Mouse (Mus musculus): ENCODE results near the gene Slk.
A peak's percentile ranks its signal among the peaks of the same experiment; 100 is the strongest.

Gene Slk

DNA sequence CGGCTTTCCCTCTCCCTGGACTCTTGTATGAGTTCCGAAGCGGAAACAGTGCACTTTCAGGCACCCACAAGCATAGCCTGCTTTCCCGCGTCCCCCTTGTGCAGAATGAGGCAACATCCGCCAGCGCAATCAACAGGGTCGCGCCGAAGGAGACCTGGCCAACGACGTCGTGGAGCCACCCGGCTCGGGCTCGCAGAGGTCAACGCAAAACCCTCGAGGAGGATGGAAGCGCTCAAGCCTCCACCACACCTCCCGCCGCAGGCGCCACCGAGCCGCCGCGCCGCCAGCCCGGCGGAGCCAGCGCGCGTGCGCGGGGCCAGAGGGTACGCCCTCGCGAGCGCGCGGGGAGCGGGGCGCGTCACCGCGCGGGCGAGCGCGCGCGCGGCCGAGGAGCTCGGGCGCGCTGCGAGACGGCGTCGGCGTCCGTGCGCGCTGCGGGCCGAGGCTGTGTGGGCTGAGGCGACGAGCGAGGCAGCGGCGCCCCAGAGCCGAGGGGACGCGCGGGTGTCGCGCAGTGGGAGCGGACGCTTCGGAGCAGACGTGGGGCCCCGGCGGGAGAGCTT is at the start of gene Slk:
TSS of gene Slk (plus strand) at position 454 of the 563 bp plus-strand sequence.
- DNase-seq (ENCODE audit: low read depth): peak; percentile 54

DNA sequence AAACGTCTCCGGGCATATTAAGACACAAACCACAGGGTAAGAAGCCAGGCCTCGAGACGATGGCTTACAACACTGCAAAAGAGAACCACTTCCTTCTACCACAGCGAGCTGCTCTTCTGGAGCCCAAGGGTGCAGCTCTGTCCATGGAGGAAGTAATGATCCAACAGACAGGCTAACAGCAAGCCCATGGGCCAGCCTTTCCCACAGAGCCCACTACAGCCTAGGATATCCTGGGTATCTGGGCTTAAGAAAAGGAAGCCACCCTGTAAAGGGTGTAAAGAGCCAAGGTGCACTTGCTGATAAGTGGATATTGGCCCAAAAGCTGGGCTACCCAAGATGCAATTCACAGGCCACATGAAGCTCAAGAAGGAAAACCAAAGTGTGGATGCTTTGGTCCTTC is 48.2 kb upstream of the Slk start:
- no peak for DNase-seq (ENCODE audit: low read depth)

DNA sequence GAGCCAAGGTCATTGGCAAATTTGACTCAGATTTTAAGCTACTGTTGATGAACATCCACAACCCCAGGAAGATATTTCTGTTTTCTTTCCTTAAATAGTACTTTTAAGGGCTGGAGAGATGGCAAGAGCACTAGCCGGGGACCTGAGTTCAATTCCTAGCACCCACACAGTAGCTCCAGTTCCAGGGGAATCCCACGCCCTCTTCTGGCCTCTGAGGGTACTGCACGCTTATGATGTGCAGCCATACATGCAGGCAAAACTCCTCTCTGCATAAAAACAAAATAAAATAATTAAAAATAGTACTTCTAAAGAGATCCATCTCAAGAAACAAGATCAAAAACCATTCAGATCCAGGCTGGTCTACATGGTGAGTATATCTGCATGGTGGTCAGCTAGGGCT is 47.0 kb upstream of the Slk start:
- no peak for DNase-seq (ENCODE audit: low read depth)

DNA sequence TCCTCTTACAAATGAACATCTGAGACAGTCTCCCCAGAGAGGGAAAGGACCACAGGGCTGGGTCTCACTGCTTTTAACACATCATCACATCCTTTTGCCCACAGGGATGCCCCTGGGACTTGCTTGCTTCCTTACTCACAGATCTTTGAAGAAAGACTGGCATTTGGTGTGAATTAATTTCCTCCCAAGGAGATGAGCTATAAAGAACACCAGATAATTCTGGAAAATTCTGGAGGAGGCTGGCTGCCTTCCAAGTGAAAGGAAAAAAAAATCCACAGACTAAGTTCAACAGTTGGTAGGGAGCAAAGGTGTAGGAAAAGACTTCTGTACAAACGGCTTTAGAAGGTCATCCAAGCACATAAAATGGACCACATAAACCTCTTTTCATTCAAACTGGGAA is 45.3 kb upstream of the Slk start:
- DNase-seq (ENCODE audit: low read depth): no peak

DNA sequence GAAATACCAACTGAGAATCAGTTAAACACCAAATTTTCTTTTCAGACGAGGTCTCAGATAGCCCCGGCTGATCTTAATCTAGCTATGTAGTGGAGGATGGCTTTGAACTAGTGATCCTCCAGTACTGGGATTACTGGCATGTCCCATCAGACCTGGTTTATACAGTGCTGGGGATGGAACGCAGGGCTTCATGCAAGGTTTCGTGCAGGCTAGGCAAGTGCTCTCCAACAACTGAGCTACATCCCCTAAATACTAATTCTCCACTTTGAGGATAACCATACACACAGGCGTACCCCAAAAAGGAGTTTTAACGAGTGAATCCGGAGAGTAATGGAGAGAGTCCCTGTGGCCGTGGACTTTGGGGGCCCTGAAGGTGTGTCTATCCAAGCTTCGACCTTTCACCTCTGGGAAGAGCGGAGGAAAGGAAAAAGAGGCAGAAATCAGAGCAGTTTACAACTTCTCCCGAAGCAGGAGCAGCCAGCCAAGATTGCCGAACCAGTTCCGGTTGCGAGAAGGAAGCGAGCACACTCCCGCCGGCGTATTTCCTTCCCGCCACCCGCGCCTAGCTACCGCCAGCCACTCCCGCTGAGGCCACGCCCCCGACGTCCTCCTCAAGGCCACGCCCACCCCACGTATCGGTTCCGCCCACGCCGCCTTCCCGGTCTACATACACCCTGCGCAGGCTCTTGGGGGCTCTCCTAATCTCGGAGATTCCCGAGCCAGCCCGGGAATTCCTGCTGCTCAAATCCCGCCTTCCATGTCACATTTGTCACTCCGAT is 42.8 kb upstream of the Slk start:
- peak; percentile 91 for DNase-seq (ENCODE audit: low read depth)

DNA sequence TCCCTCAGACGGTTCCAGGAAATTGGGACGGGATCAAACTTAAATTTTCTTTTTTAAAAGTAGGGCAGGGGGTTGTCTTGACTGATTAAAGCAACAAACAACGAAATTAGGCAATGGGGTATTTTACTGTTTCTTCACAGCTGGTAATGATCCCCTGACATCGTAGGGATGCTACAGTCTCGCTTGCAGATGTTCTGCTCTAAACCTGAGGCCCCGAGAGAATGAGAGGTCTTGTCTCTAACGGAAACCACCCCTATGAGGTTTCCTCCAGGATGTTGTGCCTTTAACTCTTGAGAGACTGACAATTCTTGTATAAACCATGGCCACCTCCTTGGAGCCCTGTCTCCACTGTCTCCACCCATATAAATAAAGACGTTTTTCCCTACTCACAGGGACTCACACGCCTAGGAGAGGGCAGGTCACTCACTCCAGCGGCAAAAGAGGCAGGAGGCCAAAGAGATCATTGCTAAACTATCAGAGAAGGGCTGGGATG is 42.1 kb upstream of the Slk start, which contains the start of gene Stn1:
TSS of gene Stn1 (minus strand) at position 208 of the 493 bp plus-strand sequence.
- no peak for DNase-seq (ENCODE audit: low read depth)

DNA sequence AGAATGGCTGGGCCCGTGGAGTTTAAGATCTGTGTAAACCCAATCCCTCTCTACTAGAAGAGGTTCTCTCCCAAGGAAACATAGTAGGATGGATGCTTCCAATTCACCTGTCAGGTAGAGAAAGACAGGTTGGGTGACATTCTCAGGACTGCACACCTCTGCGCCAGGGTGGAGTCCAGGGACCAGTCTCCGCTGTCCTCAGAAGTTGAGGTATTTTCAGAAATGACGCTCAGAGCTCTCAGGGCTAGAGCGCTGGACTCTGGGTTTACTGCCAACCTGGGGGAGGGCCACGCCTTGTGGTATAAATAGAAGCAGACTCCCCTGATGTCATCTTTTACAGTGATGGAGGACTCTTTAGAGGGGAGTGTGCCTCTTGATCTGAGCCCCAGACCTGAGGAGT is 41.6 kb upstream of the Slk start:
- DNase-seq (ENCODE audit: low read depth): no peak

DNA sequence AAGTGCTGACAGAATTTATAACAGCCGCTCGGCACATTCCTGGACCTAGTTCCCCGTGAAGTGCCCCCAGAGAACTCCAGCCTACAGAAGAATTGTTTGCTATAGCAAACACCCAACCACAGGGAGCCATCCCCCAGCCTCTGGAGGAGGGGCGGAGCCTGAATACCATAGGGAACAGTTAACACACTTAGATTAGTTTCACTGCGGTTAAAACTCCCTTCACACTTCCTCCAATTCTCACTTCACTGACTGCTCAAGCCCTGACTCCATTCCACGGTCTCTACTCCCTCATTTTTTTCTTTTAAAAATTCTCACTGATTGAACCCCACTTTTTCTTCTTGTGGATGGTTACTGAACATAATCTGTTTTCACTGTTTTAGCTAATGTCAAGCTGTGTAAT is 40.7 kb upstream of the Slk start:
- DNase-seq (ENCODE audit: low read depth): no peak

DNA sequence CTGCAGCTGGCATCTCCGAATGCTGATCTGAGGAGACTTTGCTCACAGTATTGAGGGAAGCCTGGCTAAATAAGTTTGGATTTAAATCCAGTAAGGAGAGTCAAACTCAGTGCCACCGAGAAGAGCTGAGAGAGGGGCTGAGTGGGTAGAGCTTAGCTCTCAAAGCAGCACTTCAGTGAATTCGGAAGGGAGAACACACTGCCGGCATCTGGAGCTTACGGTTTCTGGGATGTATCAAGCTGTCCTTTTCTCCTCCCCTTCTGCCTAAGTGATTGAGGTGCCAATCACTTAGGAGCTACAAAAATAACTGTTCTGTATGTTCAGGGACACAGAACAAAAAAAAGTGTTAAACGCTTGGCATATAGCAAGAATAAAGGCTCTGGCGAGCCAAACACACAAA is 37.0 kb upstream of the Slk start:
- DNase-seq (ENCODE audit: low read depth): no peak

DNA sequence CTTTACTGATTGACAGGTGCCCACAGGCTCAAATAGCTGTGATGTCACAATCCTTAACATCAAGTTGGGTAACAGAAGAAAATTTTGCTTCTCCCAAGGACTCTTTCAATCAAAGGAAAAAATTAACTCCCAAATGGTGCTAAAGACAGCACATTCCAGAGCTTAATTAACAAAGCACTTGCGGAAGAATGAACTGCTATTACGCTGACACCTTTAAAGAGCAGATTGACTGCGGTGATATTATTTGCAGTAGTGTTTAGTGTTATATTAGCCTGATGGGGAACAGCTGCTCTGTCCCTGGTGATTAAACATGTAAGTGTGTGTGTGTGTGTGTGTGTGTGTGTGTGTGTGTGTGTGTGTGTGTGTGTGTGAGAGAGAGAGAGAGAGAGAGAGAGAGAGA is 34.4 kb upstream of the Slk start:
- no peak for DNase-seq (ENCODE audit: low read depth)

DNA sequence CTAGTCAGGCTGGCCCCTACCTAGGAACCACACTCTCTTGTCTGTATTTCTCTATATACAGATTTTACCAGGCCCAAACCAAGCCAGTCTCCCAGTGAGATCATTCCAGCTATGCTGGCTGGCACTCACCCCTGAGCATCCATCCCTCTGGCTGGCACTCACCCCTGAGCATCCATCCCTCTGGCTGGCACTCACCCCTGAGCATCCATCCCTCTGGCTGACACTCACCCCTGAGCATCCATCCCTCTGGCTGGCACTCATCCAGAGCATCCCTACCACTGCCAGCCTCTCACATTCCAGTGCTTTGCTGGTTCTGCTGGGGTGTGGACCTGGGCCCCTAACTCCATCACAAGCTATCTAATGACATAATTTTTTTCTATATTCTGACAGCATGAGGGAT is 34.0 kb upstream of the Slk start:
- DNase-seq (ENCODE audit: low read depth): no peak

DNA sequence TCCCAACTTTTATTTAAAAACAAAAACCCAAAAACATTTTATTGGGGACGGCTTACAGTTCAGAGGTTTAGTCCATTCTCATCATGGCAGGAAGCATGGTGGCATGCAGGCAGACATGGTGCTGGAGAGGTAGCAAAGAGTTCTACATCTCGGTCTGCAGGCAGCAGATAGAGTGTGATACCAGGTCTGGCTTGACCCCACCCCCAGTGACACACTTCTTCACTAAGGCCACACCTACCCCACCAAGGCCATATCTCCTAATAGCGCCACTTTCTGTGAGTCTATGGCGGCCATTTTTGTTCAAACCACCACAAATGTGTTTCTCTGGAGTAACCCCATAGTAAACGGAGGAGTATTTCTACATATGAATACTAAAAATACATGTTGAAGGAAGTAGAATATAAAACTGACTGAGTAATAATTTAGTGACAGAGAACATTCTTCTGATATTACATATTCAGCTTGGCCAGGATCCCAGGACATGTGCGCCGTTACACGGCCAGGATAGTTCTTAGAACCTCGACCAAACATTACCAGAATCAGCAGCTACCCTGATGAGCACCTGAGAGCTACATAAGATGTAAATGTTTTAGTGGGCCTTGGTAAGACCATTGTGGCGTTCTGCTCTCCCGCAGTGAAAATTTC is 30.9 kb upstream of the Slk start:
- DNase-seq (ENCODE audit: low read depth): no peak

DNA sequence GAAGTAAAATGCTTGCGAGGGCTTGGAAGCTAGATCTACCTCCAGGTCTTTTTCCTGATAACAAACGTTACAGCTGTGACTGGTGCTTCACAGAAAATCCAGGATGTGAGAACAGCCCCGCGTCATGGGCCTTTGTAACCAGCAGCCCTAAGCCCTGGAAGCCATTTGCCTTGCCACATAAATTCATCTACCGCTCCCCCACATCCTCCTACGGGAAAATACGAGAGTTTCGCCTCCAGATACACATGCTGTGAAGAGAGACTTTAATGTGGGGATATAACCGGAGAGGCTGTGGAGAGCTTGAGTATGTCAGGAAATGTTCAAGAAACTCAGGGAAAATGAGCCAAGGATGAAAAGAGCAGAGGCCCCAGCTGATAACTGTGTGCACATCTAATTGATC is 30.3 kb upstream of the Slk start:
- DNase-seq (ENCODE audit: low read depth): no peak

DNA sequence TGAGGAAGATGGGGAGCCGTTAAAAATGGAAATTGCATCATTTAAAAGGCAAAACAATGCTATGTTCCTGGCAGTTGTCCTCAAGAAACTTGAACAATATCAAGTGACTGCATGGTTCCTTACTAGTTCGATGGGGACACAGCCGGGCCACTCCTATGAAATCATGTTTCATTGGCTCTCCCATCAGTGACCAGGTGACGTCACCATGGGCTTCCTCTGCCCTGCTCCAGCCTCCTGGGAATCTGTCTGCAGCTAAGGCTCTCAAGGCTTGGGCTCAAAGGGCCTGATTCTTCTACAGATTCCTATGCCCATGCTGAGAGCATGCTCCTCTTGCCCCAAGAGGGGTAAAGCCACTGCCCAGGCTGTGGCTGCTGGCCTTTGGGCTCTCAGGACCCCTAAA is 29.9 kb upstream of the Slk start:
- DNase-seq (ENCODE audit: low read depth): no peak

DNA sequence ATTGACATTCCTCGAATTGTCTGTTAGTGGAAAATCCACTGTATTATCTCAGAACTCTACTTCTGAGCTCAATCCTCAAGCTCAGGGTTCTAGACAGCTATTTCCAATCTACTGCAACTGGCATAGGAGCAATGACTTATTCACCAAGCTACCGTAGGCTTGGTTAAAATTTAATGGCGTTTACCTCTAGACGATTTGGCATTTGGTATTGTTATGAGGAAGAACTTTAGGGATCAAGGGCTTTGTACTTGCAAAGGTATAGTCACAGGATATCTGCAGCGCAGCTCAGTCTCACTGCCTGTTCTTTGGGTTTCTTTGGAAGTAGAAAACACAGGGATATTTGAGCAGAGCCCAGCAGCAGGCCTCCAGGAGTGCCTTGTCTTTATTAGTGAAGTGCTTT is 20.3 kb upstream of the Slk start:
- no peak for DNase-seq (ENCODE audit: low read depth)

DNA sequence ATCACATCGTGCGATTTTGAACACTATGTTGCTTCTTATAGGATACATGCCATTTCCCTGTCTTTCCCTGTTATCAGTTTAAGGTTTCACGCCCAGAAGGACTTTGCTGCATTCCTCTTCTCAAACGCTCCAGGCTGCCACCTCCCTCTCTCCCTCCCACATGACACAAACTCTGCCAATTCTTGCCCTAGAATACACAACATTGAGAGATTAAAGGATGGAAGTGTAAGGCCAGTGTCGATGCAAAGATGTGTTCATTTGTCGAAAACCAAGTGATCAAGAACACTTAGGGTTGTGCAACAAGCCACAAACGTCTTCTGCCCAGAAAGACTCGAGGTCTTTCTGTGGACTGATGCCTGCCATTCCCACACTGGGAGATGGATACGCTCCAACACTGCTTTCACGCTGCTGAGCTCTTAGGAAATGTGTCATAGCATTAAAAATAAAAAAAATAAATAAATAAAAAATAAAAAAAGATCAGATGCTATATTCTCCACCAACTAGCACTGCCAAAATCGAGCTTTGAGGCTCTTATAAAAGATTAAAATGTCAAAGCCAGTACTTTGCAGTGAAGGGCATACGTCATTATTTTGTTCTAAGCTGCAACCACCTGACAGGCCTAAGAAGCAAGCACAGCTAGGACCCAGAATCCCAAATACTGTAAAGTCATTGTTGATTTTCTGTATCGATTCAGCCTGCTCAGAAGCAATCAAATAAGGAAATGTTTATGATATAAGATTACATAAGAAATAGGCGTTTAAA is 19.5 kb upstream of the Slk start:
- no peak for DNase-seq (ENCODE audit: low read depth)

DNA sequence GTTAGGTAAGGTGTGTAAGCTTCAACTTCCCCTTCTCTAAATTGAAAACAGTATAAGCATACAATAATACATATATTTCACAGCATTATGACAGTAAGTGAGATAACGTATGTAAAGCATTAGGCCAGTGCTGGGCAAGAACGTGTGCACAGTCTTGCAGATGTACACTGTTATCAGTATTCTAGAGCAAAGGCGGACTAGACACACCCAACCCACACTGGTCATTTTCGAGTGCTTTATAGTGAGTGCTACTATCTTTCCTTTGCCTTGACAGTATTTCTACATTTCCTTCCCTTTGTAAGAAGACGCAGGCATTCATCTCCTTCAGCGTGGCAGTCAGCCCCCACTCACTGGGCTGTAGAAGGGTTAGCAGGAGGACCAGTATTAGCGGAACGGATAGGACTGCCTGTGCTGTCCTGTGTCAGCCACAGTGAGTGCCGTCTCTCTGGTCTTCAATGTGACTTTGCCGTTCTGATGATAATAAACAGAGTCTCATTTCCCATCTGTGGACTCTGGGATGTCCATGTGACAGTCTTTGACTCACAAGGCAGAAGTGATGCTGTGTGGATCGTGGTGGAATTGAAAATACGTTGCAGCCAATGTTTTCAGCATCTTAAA is 18.8 kb upstream of the Slk start:
- no peak for DNase-seq (ENCODE audit: low read depth)

DNA sequence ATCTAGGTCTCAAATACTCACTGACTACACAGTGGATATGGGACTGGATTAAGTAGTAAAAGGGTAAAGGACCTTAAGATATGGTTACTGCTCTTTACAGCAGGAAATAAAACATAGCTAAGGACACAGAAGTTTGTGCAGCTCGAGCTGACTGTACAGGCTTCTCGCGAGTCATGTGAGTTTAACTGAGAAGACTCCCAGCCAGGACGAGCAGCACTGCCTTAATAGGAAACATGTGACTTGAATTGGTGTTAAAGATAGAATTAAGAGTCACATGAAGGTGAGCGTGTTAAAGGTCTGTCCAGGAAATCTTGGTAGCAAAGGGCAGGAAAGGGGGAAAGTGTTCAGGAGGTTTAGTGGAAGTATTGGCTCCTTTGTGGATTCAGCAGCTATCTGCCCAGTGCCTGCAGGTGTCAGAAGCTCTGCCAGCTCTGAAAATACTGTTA is 17.5 kb upstream of the Slk start:
- DNase-seq (ENCODE audit: low read depth): no peak

DNA sequence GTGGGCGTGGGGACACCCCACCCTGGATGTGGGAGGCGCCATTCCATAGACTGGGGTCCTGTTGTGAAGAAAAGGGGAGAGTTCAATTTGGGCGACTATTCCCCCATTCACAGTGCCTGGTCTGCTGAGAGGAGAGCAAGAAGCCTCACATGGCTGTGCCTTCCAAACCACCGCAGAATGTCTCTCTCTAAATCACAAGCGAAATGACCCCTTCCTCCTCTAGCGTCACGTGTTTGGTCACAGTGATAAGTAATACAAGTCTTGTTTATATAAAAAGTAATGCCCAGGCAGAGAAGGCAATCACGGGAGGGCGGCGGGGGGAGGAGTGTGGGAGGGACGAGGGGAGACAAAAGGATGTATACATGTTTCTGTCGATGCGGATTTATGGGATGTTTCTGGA is 15.8 kb upstream of the Slk start:
- no peak for DNase-seq (ENCODE audit: low read depth)

DNA sequence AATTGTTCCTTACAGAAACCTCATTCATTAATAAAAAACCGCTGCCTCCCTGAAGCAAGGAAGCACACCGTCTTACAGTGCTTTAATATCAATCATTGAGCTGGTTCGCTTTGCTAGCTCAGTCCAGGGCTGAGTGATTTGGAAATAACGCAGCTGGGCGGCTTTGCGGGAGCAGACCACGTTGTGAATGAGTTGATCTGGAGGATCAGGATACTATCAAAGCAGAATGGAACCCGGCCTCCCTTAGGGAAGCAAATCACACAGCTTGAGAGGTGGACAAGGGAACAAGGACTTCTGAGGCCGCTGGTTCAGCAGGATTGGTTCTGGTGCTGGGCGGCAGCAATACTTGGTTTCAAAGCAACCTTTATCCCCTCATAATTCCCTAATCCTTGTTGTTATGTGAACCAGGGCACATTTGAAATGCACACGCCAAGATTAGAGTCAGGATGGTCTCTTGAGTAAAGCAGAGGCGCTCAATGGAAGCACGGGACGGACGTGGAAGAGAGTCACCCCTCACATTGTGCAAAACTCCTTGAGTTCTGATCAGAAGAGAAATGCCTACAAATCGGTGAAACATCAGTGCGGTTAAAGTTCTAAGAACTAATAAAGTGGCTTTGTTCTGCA is 14.3 kb upstream of the Slk start:
- no peak for DNase-seq (ENCODE audit: low read depth)

DNA sequence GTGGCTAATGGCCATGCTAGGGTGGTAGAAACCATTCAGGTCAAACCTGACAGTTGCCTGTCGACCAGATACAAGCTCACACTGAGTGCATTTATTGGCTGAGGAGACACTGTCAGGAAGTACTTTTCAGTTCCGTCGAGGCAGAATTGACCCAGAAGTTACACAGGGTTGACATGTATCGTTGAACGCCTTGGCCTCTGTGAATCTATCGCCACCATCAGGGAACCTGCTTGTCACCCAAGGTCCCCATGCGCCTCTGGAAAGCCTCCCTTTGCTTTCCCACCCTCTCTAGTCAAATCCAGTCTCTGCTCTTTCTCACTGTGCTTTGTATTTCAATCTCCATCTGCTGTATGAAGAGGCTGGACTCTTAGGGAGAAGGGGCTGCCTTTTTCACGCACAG is 13.5 kb upstream of the Slk start:
- no peak for DNase-seq (ENCODE audit: low read depth)

DNA sequence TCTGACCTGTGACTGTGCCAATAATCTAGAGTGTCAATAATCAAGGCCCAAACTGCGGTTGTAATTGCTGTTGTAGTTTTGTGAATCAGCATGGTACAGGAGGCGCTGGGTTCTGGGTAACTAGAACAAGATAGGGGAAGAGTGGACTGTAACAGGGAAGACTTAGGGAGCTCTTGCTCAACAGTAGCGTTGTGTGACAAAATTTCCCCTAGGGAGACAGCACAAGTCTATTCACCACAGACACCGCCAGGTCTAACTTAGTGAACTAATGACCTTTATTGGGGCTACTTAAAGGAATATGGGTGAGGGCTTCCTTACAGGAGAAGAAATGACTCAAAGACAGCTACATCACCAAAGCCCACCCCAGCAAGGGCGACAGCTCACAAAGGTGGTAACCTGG is 9.4 kb upstream of the Slk start:
- no peak for DNase-seq (ENCODE audit: low read depth)
